Mouse (Mus musculus): ENCODE results near the gene Gm5426.

DNA sequence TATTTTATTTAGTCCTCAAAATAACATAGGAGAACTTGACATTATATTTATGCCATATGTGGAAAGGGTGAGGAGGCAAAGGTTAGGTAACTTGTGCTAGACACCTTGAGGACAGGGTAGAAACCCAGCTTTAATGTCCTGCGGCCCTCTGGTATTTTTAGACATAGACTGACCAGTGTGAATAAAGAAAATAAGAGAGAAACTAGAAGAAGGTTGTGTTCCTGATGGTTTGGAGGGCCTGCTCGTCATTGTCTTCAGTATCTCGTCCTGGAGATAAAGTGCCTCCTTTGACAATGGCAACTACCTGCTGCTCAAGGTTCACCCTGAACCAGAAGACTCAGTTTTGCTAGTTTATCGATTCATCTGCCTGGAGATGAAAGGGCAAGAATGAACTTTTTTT is 32.6 kb downstream of the Gm5426 start:
- TF ChIP-seq CTCF (IDR thresholded peaks at IDR 0.05; ENCODE audit: low read depth) (no peak), EP300 (IDR thresholded peaks at IDR 0.05; ENCODE audit: low read depth) (no peak)

All from liver, embryonic 14.5 days (tissue).